Mouse (Mus musculus) lung, postnatal 0 days (tissue): Measurements from ENCODE around the gene Fam3c.

Source experiments
- CTCF ChIP-seq: IDR thresholded peaks from 2 replicates; pipeline ENCODE4 v1.5.1; 2016; ENCODE audit warnings: antibody characterized with exemption, mild to moderate bottlenecking
- EP300 ChIP-seq: IDR thresholded peaks from 2 replicates; pipeline ENCODE4 v1.6.1; 2016; ENCODE audit warnings: antibody characterized with exemption, mild to moderate bottlenecking, control low read depth

DNA sequence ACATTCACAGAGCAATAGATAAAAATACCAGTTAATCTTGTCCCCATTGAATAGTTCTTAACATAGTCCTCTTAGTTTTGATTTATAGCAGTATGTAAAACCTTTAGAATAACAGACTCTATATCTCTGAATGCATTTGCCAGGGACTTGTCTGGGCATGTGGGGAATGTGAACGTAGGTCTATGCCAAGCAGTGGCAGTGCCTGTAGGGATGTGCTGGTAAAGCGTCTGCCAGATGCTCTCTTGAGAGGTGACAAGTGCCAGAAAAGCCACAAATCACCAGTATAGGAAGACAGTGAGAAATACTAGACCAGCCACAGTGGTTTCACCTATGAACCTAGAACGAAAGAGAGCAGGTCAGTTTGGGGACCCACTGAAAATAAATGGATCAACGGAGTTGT, 93.5 kb downstream of the Fam3c start:
- no peak for TF ChIP-seq CTCF
- no peak for TF ChIP-seq EP300
